Mouse (Mus musculus) spleen, adult 10 weeks (tissue): ENCODE data around the gene Nrxn3. TPM values are rescaled to one million over a fixed set of nuclear protein-coding genes. Genes with fewer than 3 reads are reported as not detected.

Experiments used
- polyA plus RNA-seq: library from polyadenylated mRNA; stranded (reverse); fragments of 350-450 nt; fragmentation: Illumina TruSeq; extraction: RNeasy Lipid Tissue Mini Kit (QIAGEN cat#74804); gene quantifications from one replicate; pipeline ENCODE4 v1.2.3, GENCODE M21; 2015; ENCODE audit warnings: low replicate concordance; ENCODE audit not compliant: insufficient read depth

The Nrxn3 gene
- polyA plus RNA-seq, result 0.04 TPM

GRCm38 (mm10) chr12:88722691-88723070 lies at the start of gene Nrxn3:
Gene Nrxn3 (plus strand): TSS chr12:88722876.

